8 mouse cellular contexts compared by ENCODE assay signal in genomic region chr4:88032151-88033098, GRCm38 (mm10). TPM values are rescaled to one million over a fixed set of nuclear protein-coding genes. Genes with fewer than 3 reads are reported as not detected.
DNase-seq lines count a peak whose midpoint lies in the region; ATAC-seq and TF ChIP-seq lines count a peak whose summit lies in the region.

No protein-coding gene starts in this region.

- under 1% methylated on average over 75 of the region's 100 CpGs for WGBS in embryonic facial prominence, embryonic 12.5 days
- WGBS in heart, embryonic 10.5 days: under 1% methylated on average over 85 of the region's 100 CpGs
- WGBS in kidney, embryonic 15.5 days: under 1% methylated on average over 76 of the region's 100 CpGs
- WGBS in liver, adult 2 months: under 1% methylated on average over 73 of the region's 100 CpGs
- 0% methylated on average over 54 of the region's 100 CpGs for WGBS in stomach, postnatal 0 days

- peak; percentile 48 for DNase-seq in A20 (ENCODE audit: low read depth, low spot score)
- peak; percentile 68 for DNase-seq in adrenal gland, postnatal 10 days
- DNase-seq in heart, embryonic 10.5 days (ENCODE audit: low spot score): peak; percentile 88
- DNase-seq in liver, adult 2 months (ENCODE audit: extremely low read depth, low read depth, low spot score): peak; percentile 16
- peak; percentile 72 for DNase-seq in naive thymus-derived CD4-positive, alpha-beta T cell, adult 2 months (ENCODE audit: low read depth)
- peak; percentile 83 for DNase-seq in stomach, postnatal 0 days (ENCODE audit: low spot score)

- peak overlapping the region; percentile 92 for H3K4me3 ChIP-seq in embryonic facial prominence, embryonic 12.5 days
- H3K4me3 ChIP-seq in heart, embryonic 10.5 days: peak overlapping the region; percentile 84
- H3K4me3 ChIP-seq in kidney, embryonic 15.5 days (replicated peaks): peak overlapping the region; percentile 93
- peak overlapping the region; percentile 85 for H3K4me3 ChIP-seq in liver, adult 2 months (ENCODE audit: insufficient read depth, low read depth, low read length)
- H3K4me3 ChIP-seq in stomach, postnatal 0 days (ENCODE audit: low read depth, low read length): peak overlapping the region; percentile 80

- H3K36me3 ChIP-seq in embryonic facial prominence, embryonic 12.5 days: 0 out of 2 replicates have a peak, but pooled peaks cover 6% of the 10 kb centered on the region
- H3K36me3 ChIP-seq in heart, embryonic 10.5 days: 0 out of 2 replicates have a peak, but pooled peaks cover 4% of the 10 kb centered on the region
- H3K36me3 ChIP-seq in kidney, embryonic 15.5 days: peaks cover 5% of the 10 kb centered on the region
- no peaks in the 10 kb centered on the region for H3K36me3 ChIP-seq in liver, adult 2 months (ENCODE audit: control insufficient read depth, insufficient read depth, low read length)
- 0 out of 2 replicates have a peak, but pooled peaks cover 2% of the 10 kb centered on the region for H3K36me3 ChIP-seq in stomach, postnatal 0 days (ENCODE audit: control insufficient read depth, insufficient read depth, low read length)

- peak overlapping the region; percentile 69 for H3K4me2 ChIP-seq in embryonic facial prominence, embryonic 12.5 days (replicated peaks)
- H3K4me2 ChIP-seq in kidney, embryonic 15.5 days: peak overlapping the region; percentile 95
- H3K4me2 ChIP-seq in stomach, postnatal 0 days (replicated peaks; ENCODE audit: low read depth): peak overlapping the region; percentile 97

- no peak for TF ChIP-seq EP300 in stomach, postnatal 0 days (optimal IDR thresholded peaks at IDR 0.05)

- H3K27me3 ChIP-seq in embryonic facial prominence, embryonic 12.5 days: 0 out of 2 replicates have a peak, but pooled peaks cover 4% of the 10 kb centered on the region
- H3K27me3 ChIP-seq in heart, embryonic 10.5 days (ENCODE audit: insufficient read depth, poor library complexity, severe bottlenecking): no peaks in the 10 kb centered on the region
- H3K27me3 ChIP-seq in kidney, embryonic 15.5 days: 0 out of 2 replicates have a peak, but pooled peaks cover 5% of the 10 kb centered on the region
- peaks cover 2% of the 10 kb centered on the region; the same call in 1 of the 2 replicates for H3K27me3 ChIP-seq in liver, adult 2 months (ENCODE audit: control insufficient read depth, insufficient read depth, low read length)
- H3K27me3 ChIP-seq in stomach, postnatal 0 days (ENCODE audit: control insufficient read depth, insufficient read depth, low read length): no peaks in the 10 kb centered on the region

- H3K4me1 ChIP-seq in embryonic facial prominence, embryonic 12.5 days: peaks cover 19% of the 10 kb centered on the region
- H3K4me1 ChIP-seq in heart, embryonic 10.5 days: peaks cover 17% of the 10 kb centered on the region
- H3K4me1 ChIP-seq in kidney, embryonic 15.5 days: peaks cover 33% of the 10 kb centered on the region
- H3K4me1 ChIP-seq in liver, adult 2 months (ENCODE audit: control insufficient read depth, insufficient read depth, low read length): peaks cover 6% of the 10 kb centered on the region; the same call in 1 of the 2 replicates
- H3K4me1 ChIP-seq in stomach, postnatal 0 days (replicated peaks; ENCODE audit: control insufficient read depth, insufficient read depth): 0 out of 2 replicates have a peak, but pooled peaks cover 2% of the 10 kb centered on the region

- H3K79me2 ChIP-seq in liver, adult 2 months (ENCODE audit: control insufficient read depth, insufficient read depth, low read length): no peaks in the 10 kb centered on the region

- H3K9me3 ChIP-seq in embryonic facial prominence, embryonic 12.5 days: no peaks in the 10 kb centered on the region
- H3K9me3 ChIP-seq in heart, embryonic 10.5 days: no peaks in the 10 kb centered on the region
- H3K9me3 ChIP-seq in kidney, embryonic 15.5 days (replicated peaks): no peaks in the 10 kb centered on the region
- no peaks in the 10 kb centered on the region for H3K9me3 ChIP-seq in stomach, postnatal 0 days (ENCODE audit: control insufficient read depth, low read length)

- peak overlapping the region; percentile 92 for H3K9ac ChIP-seq in embryonic facial prominence, embryonic 12.5 days
- peak overlapping the region; percentile 83 for H3K9ac ChIP-seq in kidney, embryonic 15.5 days
- peak overlapping the region; percentile 84 for H3K9ac ChIP-seq in liver, adult 2 months (ENCODE audit: low read depth, low read length)
- H3K9ac ChIP-seq in stomach, postnatal 0 days (ENCODE audit: low read length): peak overlapping the region; percentile 80

- TF ChIP-seq POLR2A in liver, adult 2 months (IDR thresholded peaks at IDR 0.05; ENCODE audit: extremely low read depth, insufficient read depth, low read length): no peak

- peak overlapping the region; percentile 99 for H3K27ac ChIP-seq in embryonic facial prominence, embryonic 12.5 days
- H3K27ac ChIP-seq in heart, embryonic 10.5 days: peak overlapping the region; percentile 94
- peak overlapping the region; percentile 96 for H3K27ac ChIP-seq in kidney, embryonic 15.5 days
- no peak overlapping the region for H3K27ac ChIP-seq in liver, adult 2 months (replicated peaks; ENCODE audit: insufficient read depth, low read depth, low read length)
- peak overlapping the region; percentile 94 for H3K27ac ChIP-seq in stomach, postnatal 0 days (replicated peaks)

- peak; percentile 73 for ATAC-seq in embryonic facial prominence, embryonic 12.5 days (ENCODE audit: insufficient number of reproducible peaks, insufficient read depth, low FRiP score, low TSS enrichment)
- peak; percentile 67 for ATAC-seq in kidney, embryonic 15.5 days (replicated peaks; ENCODE audit: low FRiP score)
- ATAC-seq in stomach, postnatal 0 days (ENCODE audit: low FRiP score, low TSS enrichment): peak; percentile 72

- TF ChIP-seq CTCF in liver, adult 2 months (IDR thresholded peaks at IDR 0.05; ENCODE audit: low read depth, low read length): no peak
- peak; percentile 10; the same call in 1 of the 2 replicates for TF ChIP-seq CTCF in stomach, postnatal 0 days (IDR thresholded peaks at IDR 0.05; ENCODE audit: low read depth)

RNA-seq across cellular contexts. Expression of gene Mllt3, which starts 0.7 kb away (rescaled TPM):
- total RNA-seq in adrenal gland, postnatal 10 days (2021): 10 to 100 TPM; 18.4 to 21.9 TPM
- 70.3 and 79.8 TPM in 2 replicates for polyA plus RNA-seq in embryonic facial prominence, embryonic 12.5 days (2016; fragmentation: Nextera tagmentation; extraction: Ambion mirVana)
- polyA plus RNA-seq in heart, embryonic 10.5 days (2016; fragmentation: Nextera tagmentation; extraction: Ambion mirVana): 56.3 and 68.9 TPM in 2 replicates
- polyA plus RNA-seq in kidney, embryonic 15.5 days (2015; fragmentation: Nextera tagmentation; extraction: Ambion mirVana): 32.4 and 39.5 TPM in 2 replicates
- 2.6 and 3.0 TPM in 2 replicates for total RNA-seq in liver, adult 2 months (2014; rRNA removed)
- 0.62 and 1.2 TPM in 2 replicates for polyA plus RNA-seq in liver, adult 2 months (2012; rRNA removed)
- 82.5 and 82.9 TPM in 2 replicates for polyA plus RNA-seq in stomach, postnatal 0 days (2015; fragmentation: Nextera tagmentation; extraction: Ambion mirVana)

Comparison
In these comparisons a context has a peak if more than half of its experiments do, and no peak if none do; other contexts are left out.
1. DNase-seq: peak in every context shown above with its lines; median percentile 88 in heart, embryonic 10.5 days; 83 in stomach, postnatal 0 days; 72 in naive thymus-derived CD4-positive, alpha-beta T cell, adult 2 months; 68 in adrenal gland, postnatal 10 days; 48 in A20; 16 in liver, adult 2 months.
2. RNA of gene Mllt3, which starts 0.7 kb away (polyA plus RNA-seq): 82.5 to 82.9 TPM in stomach, postnatal 0 days, 70.3 to 79.8 TPM in embryonic facial prominence, embryonic 12.5 days, 56.3 to 68.9 TPM in heart, embryonic 10.5 days and 32.4 to 39.5 TPM in kidney, embryonic 15.5 days; 0.62 to 1.2 TPM in liver, adult 2 months; every median in the first group is over 10 times any median in the second.
3. Peak in every context shown above with its lines, with median percentiles within 50 percentile points of each other: ATAC-seq, H3K4me2 ChIP-seq, H3K4me3 ChIP-seq and H3K9ac ChIP-seq.